Mouse (Mus musculus) liver, adult 2 months (tissue): ENCODE results near the gene Phlda2.

Experiments
- CTCF ChIP-seq: fragments of 200-500 bp; IDR thresholded peaks from 2 replicates; pipeline ENCODE4 v1.5.1; 2011; ENCODE audit warnings: low read depth, low read length, control low read depth
- POLR2A ChIP-seq: fragments of 200-500 bp; IDR thresholded peaks from 2 replicates; pipeline ENCODE4 v1.6.1; 2011; ENCODE audit warnings: low read length, control low read depth; ENCODE audit not compliant: insufficient read depth; ENCODE audit errors: extremely low read depth

DNA sequence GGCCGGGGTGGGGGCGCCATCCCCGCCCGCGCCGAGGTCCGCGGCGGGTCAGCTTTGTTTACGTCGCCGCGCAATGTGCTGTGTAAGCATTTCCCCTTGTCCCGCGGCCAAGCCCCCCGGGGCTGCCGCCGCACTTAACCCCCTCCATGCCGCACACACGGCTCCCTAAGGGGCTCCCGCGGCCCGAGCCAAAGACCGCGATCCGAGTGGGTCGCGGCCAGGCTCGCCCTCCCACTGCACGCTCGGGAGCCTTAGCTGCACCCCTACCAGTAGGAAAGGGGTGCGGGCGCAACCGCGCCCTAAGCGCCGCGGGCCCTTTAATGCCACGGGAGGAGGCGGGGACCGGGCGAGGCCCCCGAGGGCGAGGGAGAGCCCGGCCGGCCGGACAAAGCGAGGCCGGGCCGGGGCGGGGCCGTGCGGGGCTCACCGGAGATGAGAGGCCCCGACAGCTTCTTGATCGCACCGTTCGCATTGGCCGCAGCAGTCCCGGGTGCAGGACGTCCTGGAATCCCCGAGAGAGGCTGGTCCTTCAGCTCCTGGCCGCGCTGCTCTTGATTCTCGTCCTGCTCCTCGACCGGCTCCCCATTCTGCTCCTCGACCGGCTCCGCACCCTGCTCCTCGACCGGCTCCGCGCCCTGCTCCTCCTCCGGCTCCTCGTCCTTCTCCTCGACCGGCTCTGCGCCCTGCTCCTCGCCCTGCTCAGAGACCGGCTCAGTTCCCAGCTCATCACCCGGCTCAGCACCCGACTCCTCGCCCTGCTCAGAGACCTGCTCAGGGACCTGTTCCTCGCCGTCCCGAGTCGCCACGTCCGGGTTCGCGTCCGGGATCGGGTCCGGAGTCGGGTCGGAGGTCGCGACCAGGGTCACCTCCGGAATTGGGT is 43.4 kb downstream of the Phlda2 start:
- TF ChIP-seq CTCF (no peak), POLR2A (no peak)
